Mouse (Mus musculus): ENCODE measurements at regions not wholly inside any gene's neighbourhood (a gene's known extent, or its start where the extent isn't known, plus 50 kb on each side); places are given as distances from the start of the nearest gene placed in this dataset.

- TF ChIP-seq CTCF (IDR thresholded peaks at IDR 0.05; ENCODE audit: borderline replicate concordance, insufficient read depth, low read depth, low read length) = no peak
- no peak for TF ChIP-seq POLR2A (IDR thresholded peaks at IDR 0.05; ENCODE audit: borderline replicate concordance, insufficient read depth, low read length)
Observed at GRCm38 (mm10) chr2:123936896-123937295, 152.9 kb upstream of the Sema6d start.

Measured in cerebellum, adult 2 months (tissue).